Mouse (Mus musculus) heart, adult 2 months (tissue): ENCODE measurements at regions not wholly inside any gene's neighbourhood (a gene's known extent, or its start where the extent isn't known, plus 50 kb on each side); places are given as distances from the start of the nearest gene placed in this dataset.

Source experiments
- CTCF ChIP-seq: fragments of 200-600 bp; IDR thresholded peaks from 2 replicates; pipeline ENCODE4 v1.8.1; 2022; ENCODE audit warnings: antibody characterized with exemption, mild to moderate bottlenecking, moderate library complexity
- POLR2A ChIP-seq: fragments of 200-500 bp; IDR thresholded peaks from 2 replicates; pipeline ENCODE4 v1.6.1; 2011; ENCODE audit warnings: mild to moderate bottlenecking, low read depth, low read length, control low read depth; ENCODE audit not compliant: insufficient read depth

GRCm38 (mm10) chr13:110928143-110928542 lies 326.7 kb upstream of the Actbl2 start:
- TF ChIP-seq CTCF: no peak
- no peak for TF ChIP-seq POLR2A
